Mouse (Mus musculus) brain, embryonic 14.5 days (tissue): ENCODE measurements around the gene Napa.

ENCODE experiments used
- CTCF ChIP-seq: fragments of 200-500 bp; IDR thresholded peaks from 2 replicates; pipeline ENCODE4 v1.5.1; 2012; ENCODE audit warnings: inconsistent platforms, mild to moderate bottlenecking, moderate library complexity, borderline replicate concordance; ENCODE audit not compliant: insufficient read depth, insufficient read length; ENCODE audit errors: extremely low read depth
- POLR2A ChIP-seq: fragments of 200-500 bp; IDR thresholded peaks from 2 replicates; pipeline ENCODE4 v1.6.1; 2012; ENCODE audit warnings: mild to moderate bottlenecking, inconsistent platforms, borderline replicate concordance; ENCODE audit not compliant: poor library complexity, insufficient read depth, insufficient read length, severe bottlenecking; ENCODE audit errors: extremely low read depth

DNA sequence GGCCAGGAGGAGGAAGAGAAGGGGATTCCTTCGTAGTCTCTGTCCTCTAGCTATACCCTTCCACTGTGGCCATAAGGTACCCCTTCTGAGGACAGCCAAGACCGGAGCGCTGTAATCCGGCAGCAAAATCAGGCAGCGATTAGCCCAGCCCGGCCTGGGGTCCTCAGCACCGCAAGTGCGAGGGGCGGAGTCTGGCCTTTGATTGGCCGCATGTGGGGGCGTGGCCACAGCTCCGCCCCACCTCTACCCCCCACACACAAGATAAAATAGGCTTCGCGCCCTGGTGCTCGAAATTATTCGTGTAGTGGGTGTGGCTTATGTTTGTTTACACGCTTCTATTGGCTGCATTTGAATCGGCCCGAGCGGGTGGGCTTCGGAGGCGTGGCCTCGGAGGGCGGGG is 45.6 kb upstream of the Napa start:
- peak; percentile 33; the same call in 1 of the 2 replicates for TF ChIP-seq POLR2A
- no peak for TF ChIP-seq CTCF
